Mouse (Mus musculus) small intestine, adult 2 months (tissue): ENCODE results near the gene Tmem108.

ENCODE experiments used
- CTCF ChIP-seq: fragments of 200-500 bp; IDR thresholded peaks from 2 replicates; pipeline ENCODE4 v1.5.1; 2012; ENCODE audit warnings: low read depth, mild to moderate bottlenecking, control low read depth, inconsistent platforms, low read length, moderate library complexity, mixed read lengths; ENCODE audit not compliant: insufficient replicate concordance, insufficient read length; ENCODE audit errors: extremely low read depth
- POLR2A ChIP-seq: fragments of 200-500 bp; IDR thresholded peaks from 2 replicates; pipeline ENCODE4 v1.6.1; 2012; ENCODE audit warnings: low read depth, mild to moderate bottlenecking, control low read depth, inconsistent platforms, low read length, moderate library complexity

GRCm38 (mm10) chr9:103555334-103555733, 206.3 kb downstream of the Tmem108 start:
- TF ChIP-seq CTCF = no peak
- no peak for TF ChIP-seq POLR2A
